Mouse (Mus musculus): ENCODE measurements around the gene Uso1.

- TF ChIP-seq CTCF (IDR thresholded peaks at IDR 0.05; ENCODE audit: extremely low read depth, insufficient read depth, low read length) (no peak), POLR2A (IDR thresholded peaks at IDR 0.05; ENCODE audit: extremely low read depth, insufficient read depth, low read length) (no peak)
These were observed 91.0 kb downstream of the Uso1 start for GRCm38 (mm10) chr5:92228776-92229175.
